Comparison of ENCODE assay signal across 1 mouse cellular context in the genomic region with DNA sequence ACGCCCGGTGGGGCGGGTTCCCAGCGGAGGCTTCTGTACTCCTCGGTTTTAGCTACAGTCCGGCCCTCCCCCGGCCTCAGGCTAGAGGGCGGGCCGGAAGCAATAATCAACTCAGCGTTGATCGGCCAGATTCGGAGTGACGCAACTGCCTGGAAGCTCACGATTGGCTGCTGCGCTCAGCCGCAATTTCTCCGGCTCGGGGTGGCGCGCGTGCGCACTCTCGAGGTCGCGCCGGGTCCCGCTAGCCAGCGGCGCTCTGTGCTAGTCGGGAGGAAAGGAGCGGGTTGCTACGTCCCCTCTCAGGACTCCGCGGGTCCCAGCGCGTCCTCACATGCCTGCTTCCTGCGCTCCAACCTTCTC.
TF ChIP-seq lines count a peak whose summit lies in the region.

TSS of gene Tecpr1 (minus strand) at position 113 of the 360 bp plus-strand sequence.

TF ChIP-seq in MEL, 35 proteins besides CTCF, POLR2A, EP300 and RAD21 (continued from another document):
- TF ChIP-seq ELF1 (IDR thresholded peaks at IDR 0.05; ENCODE audit: low read depth, low read length) = peak; percentile 85
- no peak for TF ChIP-seq GABPA (IDR thresholded peaks at IDR 0.05; ENCODE audit: low read depth, low read length)
- TF ChIP-seq ETS1 (IDR thresholded peaks at IDR 0.05; ENCODE audit: low read depth, low read length) = peak; percentile 49; the same call in 1 of the 2 replicates
- TF ChIP-seq MYC (IDR thresholded peaks at IDR 0.05; ENCODE audit: low read depth, low read length) = no peak
- TF ChIP-seq SMC3 (IDR thresholded peaks at IDR 0.05; ENCODE audit: low read depth, low read length) = no peak
- no peak for TF ChIP-seq UBTF (IDR thresholded peaks at IDR 0.05; ENCODE audit: borderline replicate concordance, insufficient read depth, low read depth, low read length)
- TF ChIP-seq JUND (IDR thresholded peaks at IDR 0.05; ENCODE audit: low read depth, low read length) = no peak
- TF ChIP-seq USF1 (IDR thresholded peaks at IDR 0.05; ENCODE audit: low read depth, low read length) = no peak
- TF ChIP-seq MYB (IDR thresholded peaks at IDR 0.05; ENCODE audit: low read depth, low read length) = no peak
